Mouse (Mus musculus) megakaryocyte, embryonic 14.5 days (primary cell): ENCODE measurements around the gene Ifi206.

Experiments
- FLI1 ChIP-seq: IDR thresholded peaks from 2 replicates; pipeline ENCODE4 v1.6.1; 2012; ENCODE audit warnings: low read length, inconsistent platforms, mixed read lengths
- GATA1 ChIP-seq: IDR thresholded peaks from 3 replicates; pipeline ENCODE4 v1.6.1; 2012; ENCODE audit warnings: mixed read lengths, low read length, inconsistent platforms, borderline replicate concordance

- TF ChIP-seq GATA1 (no peak), FLI1 (no peak)
These were observed 34.6 kb downstream of the Ifi206 start for GRCm38 (mm10) chr1:173456139-173456754.
